Mouse (Mus musculus) ES-E14 (cell line): ENCODE results near the gene Lim2. TPM values are rescaled to one million over a fixed set of nuclear protein-coding genes. Genes with fewer than 3 reads are reported as not detected.

Source experiments
- DNase-seq: peaks from one replicate; pipeline ENCODE4 v3.0.0-alpha.2; 2013; ENCODE audit warnings: low read depth, low spot score
- H3K27ac ChIP-seq: 2 replicates; pipeline ENCODE4 v1.5.1; 2012; ENCODE audit warnings: low read depth, mild to moderate bottlenecking, low read length, moderate library complexity, mixed read lengths; ENCODE audit not compliant: poor library complexity, insufficient read depth, severe bottlenecking
- H3K36me3 ChIP-seq: 2 replicates; pipeline ENCODE4 v1.6.1; 2012; ENCODE audit warnings: mild to moderate bottlenecking, low read length, moderate library complexity, mixed read lengths; ENCODE audit not compliant: control insufficient read depth, poor library complexity, insufficient read depth, severe bottlenecking
- H3K4me1 ChIP-seq, 2 experiments: fragments of 150-350 bp in 1 of 2; sonication (generic) in 1 of 2; 2 replicates each; pipeline ENCODE4 v1.6.1; 2012; ENCODE audit warnings: low read length in 2 of 2, mild to moderate bottlenecking in 1 of 2, mixed read lengths in 1 of 2; ENCODE audit not compliant: control insufficient read depth in 2 of 2, insufficient read depth in 2 of 2, poor library complexity in 1 of 2
- H3K4me3 ChIP-seq, 2 experiments: fragments of 150-350 bp in 1 of 2; sonication (generic) in 1 of 2; 2 replicates each; pipeline ENCODE4 v1.5.1; 2012; ENCODE audit warnings: low read length in 2 of 2, low read depth in 1 of 2, mild to moderate bottlenecking in 1 of 2, mixed read lengths in 1 of 2; ENCODE audit not compliant: insufficient read depth in 1 of 2, poor library complexity in 1 of 2, severe bottlenecking in 1 of 2
- H3K9ac ChIP-seq: 2 replicates; pipeline ENCODE4 v1.6.1; 2012; ENCODE audit warnings: low read depth, mild to moderate bottlenecking, low read length, mixed read lengths; ENCODE audit not compliant: poor library complexity, insufficient read depth, severe bottlenecking
- H3K9me3 ChIP-seq: fragments of 150-350 bp; sonication (generic); 2 replicates; pipeline ENCODE4 v1.6.1; 2012; ENCODE audit warnings: low read depth, mild to moderate bottlenecking, low read length; ENCODE audit not compliant: control insufficient read depth, insufficient read depth
- CHD2 ChIP-seq: IDR thresholded peaks from 2 replicates; pipeline ENCODE4 v1.6.1; 2014; ENCODE audit warnings: mild to moderate bottlenecking, low read depth, low read length, inconsistent platforms
- HCFC1 ChIP-seq: IDR thresholded peaks from 2 replicates; pipeline ENCODE4 v1.6.1; 2012; ENCODE audit warnings: low read length, inconsistent platforms, borderline replicate concordance; ENCODE audit not compliant: insufficient read depth
- MAFK ChIP-seq: IDR thresholded peaks from 2 replicates; pipeline ENCODE4 v1.6.1; 2014; ENCODE audit warnings: mild to moderate bottlenecking, low read depth, low read length, inconsistent platforms; ENCODE audit not compliant: insufficient read depth
- ZC3H11A ChIP-seq: IDR thresholded peaks from 2 replicates; pipeline ENCODE4 v1.6.1; 2012; ENCODE audit warnings: low read depth, mild to moderate bottlenecking, inconsistent platforms, low read length, borderline replicate concordance
- ZNF384 ChIP-seq: IDR thresholded peaks from 2 replicates; pipeline ENCODE4 v1.6.1; 2012; ENCODE audit warnings: low read depth, low read length, inconsistent platforms
- in situ Hi-C, 2 experiments: fragments of 600-800 bp; cut with MboI; formaldehyde crosslinking; loops; one replicate each; pipeline ENCODE4 v1.15.1; 2025; ENCODE audit warnings: low sequenced_read_pairs in 2 of 2, inconsistent platforms in 1 of 2; ENCODE audit not compliant: unreplicated experiment in 2 of 2
- total RNA-seq: library from RNA; depleted of rRNA; stranded (reverse); fragments of 300-350 nt; gene quantifications from 2 replicates; pipeline ENCODE4 v1.2.3, GENCODE M21; 2012; rRNA removed

Lim2 gene
- total RNA-seq, 1 experiment, result 1.1 TPM

DNA sequence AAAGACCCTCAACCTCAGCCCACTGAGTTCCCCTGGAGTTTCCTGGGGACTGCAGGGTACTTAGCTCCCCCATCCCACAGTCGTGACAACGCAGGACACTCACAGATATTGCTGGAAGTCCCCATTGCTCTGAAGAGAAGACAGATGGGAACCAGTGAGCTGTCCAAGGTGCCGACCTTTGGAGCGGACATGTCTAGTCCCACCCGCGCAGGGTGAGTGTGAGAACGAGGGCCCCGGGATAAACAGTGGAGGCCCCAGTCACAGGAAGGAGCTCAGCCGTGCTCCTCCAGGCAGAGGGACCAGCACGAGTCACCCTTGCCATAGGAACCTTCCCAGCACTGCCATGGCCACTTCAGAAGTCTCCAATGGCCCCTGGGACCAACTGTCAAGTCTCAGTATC is 55.8 kb downstream of the Lim2 start:
- Histone ChIP-seq H3K4me1 (peaks cover 0 to 3% of the 10 kb centered on the region in 2 experiments; a peak in 1 of 4 replicates), H3K9me3 (no peaks in the 10 kb centered on the region), H3K4me3 (no peak overlapping the region), H3K9ac (no peak overlapping the region), H3K36me3 (no peaks in the 10 kb centered on the region), H3K27ac (no peak overlapping the region)
- TF ChIP-seq MAFK (no peak), ZC3H11A (no peak), HCFC1 (no peak), ZNF384 (no peak), CHD2 (no peak)
- in situ Hi-C loops, result no loop called here
- no peak for DNase-seq

Other genes with a start within 250 kb of the Lim2 start
- 12.9 and 13.6 TPM in 2 replicates for gene Zfp715, start 114.4 kb upstream of the Lim2 start, total RNA-seq
- 0.49 and 1.1 TPM in 2 replicates for gene Siglecf, start 76.3 kb upstream of the Lim2 start, total RNA-seq
- 1.6 and 1.9 TPM in 2 replicates for gene Siglecg, start 19.5 kb upstream of the Lim2 start, total RNA-seq
- 0.37 and 0.62 TPM in 2 replicates for gene Nkg7, start 9.4 kb downstream of the Lim2 start, total RNA-seq
- gene Cldnd2, start 13.1 kb downstream of the Lim2 start, total RNA-seq, result not detected in 2 replicates
- 126 and 134 TPM in 2 replicates for gene Etfb, start 16.4 kb downstream of the Lim2 start, total RNA-seq
- gene Gm45233, start 16.5 kb downstream of the Lim2 start, total RNA-seq, result not detected in 2 replicates
- 2.9 and 3.6 TPM in 2 replicates for gene Vsig10l, start 35.5 kb downstream of the Lim2 start, total RNA-seq
- gene Iglon5, start 62.4 kb downstream of the Lim2 start, total RNA-seq, result 0.95 and 1.7 TPM in 2 replicates
- gene 4931406B18Rik, start 78.3 kb downstream of the Lim2 start, total RNA-seq, result not detected in 2 replicates
- gene Cd33, start 116.8 kb downstream of the Lim2 start, total RNA-seq, result 0.04 and 0.16 TPM in 2 replicates
- 1.9 and 2.1 TPM in 2 replicates for gene Zfp658, start 134.6 kb downstream of the Lim2 start, total RNA-seq
- gene Zfp719, start 151.9 kb downstream of the Lim2 start, total RNA-seq, result 9.2 and 9.9 TPM in 2 replicates
- gene Zfp819, start 179.5 kb downstream of the Lim2 start, total RNA-seq, result 13.0 and 17.7 TPM in 2 replicates
- gene Ceacam18, start 207.0 kb downstream of the Lim2 start, total RNA-seq, result 0.11 TPM in 1 of 2 replicates, not detected in the other
- gene Siglece, start 232.5 kb downstream of the Lim2 start, total RNA-seq, result not detected in 2 replicates
- gene Ctu1, start 244.3 kb downstream of the Lim2 start, total RNA-seq, result 9.6 and 10.0 TPM in 2 replicates